Mouse (Mus musculus) limb, embryonic 10.5 days (tissue): Measurements from ENCODE around the gene B3galnt1. TPM values are rescaled to one million over a fixed set of nuclear protein-coding genes. Genes with fewer than 3 reads are reported as not detected.
A peak's percentile ranks its signal among the peaks of the same experiment; 100 is the strongest.

ENCODE experiments used
- DNase-seq: peaks from one replicate; pipeline ENCODE4 v3.0.0-alpha.2; 2017; ENCODE audit warnings: low spot score
- H3K27ac ChIP-seq: fragments of 300-500 bp; sonication (generic); 2 replicates; pipeline ENCODE4 v1.5.1; 2016; ENCODE audit warnings: mild to moderate bottlenecking
- H3K27me3 ChIP-seq: fragments of 300-500 bp; sonication (generic); 2 replicates; pipeline ENCODE4 v1.6.1; 2016; ENCODE audit warnings: low read depth, mild to moderate bottlenecking; ENCODE audit not compliant: poor library complexity, severe bottlenecking
- H3K36me3 ChIP-seq: fragments of 300-500 bp; sonication (generic); 2 replicates; pipeline ENCODE4 v1.6.1; 2016; ENCODE audit warnings: mild to moderate bottlenecking, moderate library complexity
- H3K4me1 ChIP-seq: fragments of 300-500 bp; sonication (generic); 2 replicates; pipeline ENCODE4 v1.6.1; 2016
- H3K4me3 ChIP-seq: fragments of 300-500 bp; sonication (generic); 2 replicates; pipeline ENCODE4 v1.5.1; 2016; ENCODE audit warnings: mild to moderate bottlenecking, moderate library complexity
- H3K9me3 ChIP-seq: fragments of 300-500 bp; sonication (generic); replicated peaks from 2 replicates; pipeline ENCODE4 v1.6.1; 2016; ENCODE audit warnings: mild to moderate bottlenecking
- WGBS: fragments of 180-500 bp; shearing (Covaris S2); methylation state at CpG from one replicate; pipeline ENCODE4 v1.1.7; 2016; 5-methylcytosine and 5-hydroxymethylcytosine counted together
- polyA plus RNA-seq: library from polyadenylated mRNA; unstranded; fragments of >200 nt; fragmentation: Nextera tagmentation; extraction: Ambion mirVana; gene quantifications from 2 replicates; pipeline ENCODE4 v1.2.1, GENCODE M21; 2016

The B3galnt1 gene
- polyA plus RNA-seq, result 17.7 and 23.0 TPM in 2 replicates

DNA sequence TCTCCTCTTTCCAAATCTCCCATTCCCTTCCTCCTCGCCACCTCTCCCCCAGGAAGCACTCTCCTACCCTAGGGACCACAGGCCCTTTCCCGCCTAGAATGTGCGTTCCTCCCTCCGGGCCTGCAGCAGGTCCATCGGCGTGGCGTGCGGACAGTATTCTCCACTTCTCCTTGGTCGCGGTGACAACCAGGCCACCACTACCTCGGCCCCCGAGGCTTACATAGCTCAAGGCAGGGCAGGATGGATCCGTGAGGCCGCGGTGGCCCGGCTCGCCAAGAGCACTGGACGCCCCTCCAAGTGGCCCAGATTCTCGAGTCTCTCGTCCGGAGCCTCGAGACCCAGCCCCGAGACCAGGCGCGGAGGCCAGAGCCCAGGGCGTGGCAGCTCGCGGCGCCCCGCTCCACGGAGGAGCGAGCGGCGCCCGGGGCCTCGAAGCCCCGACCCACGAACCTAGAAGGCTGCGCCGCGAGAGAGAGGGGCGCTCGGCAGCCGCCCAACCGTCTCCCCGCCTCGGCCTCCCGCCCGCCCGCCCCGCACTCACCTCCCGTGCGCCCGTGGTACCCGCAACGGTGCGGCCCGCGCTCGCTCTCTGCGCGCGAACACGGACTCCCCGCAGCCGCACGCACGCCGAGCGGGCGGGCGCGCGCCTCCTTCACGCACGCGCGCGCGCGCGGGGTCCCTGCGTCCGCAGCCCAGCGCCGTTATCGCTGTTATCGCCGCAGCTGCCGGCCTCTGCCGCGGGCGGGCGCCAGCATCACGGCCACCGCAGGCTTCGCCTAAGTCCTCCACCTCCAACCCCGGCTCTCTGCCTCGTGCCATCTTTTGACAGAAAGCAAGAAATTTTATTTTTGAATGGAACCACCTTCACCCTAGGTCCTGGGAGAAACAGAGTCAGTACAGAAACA, at the start of gene B3galnt1:
TSS of gene B3galnt1 (minus strand) at position 700 of the 905 bp plus-strand sequence.
- under 1% methylated on average over 98 of the region's 99 CpGs for WGBS

GRCm38 (mm10) chr3:69634521-69634920, 35.8 kb upstream of the B3galnt1 start:
- Histone ChIP-seq H3K27ac (no peak overlapping the region), H3K4me1 (no peaks in the 10 kb centered on the region), H3K36me3 (no peaks in the 10 kb centered on the region), H3K27me3 (no peaks in the 10 kb centered on the region), H3K4me3 (no peak overlapping the region), H3K9me3 (no peaks in the 10 kb centered on the region)
- no peak for DNase-seq
- 90% methylated on average over 3 of the region's 3 CpGs for WGBS

More for the DNA sequence above, at the start of gene B3galnt1:
- H3K27me3 ChIP-seq, result 0 out of 2 replicates have a peak, but pooled peaks cover 9% of the 10 kb centered on the region
- peaks cover 16% of the 10 kb centered on the region for H3K4me1 ChIP-seq
- peak; percentile 72 for DNase-seq
- peak within 1 kb of the TSS; percentile 82 for H3K4me3 ChIP-seq
- H3K27ac ChIP-seq, result peak within 1 kb of the TSS; percentile 92
- no peaks in the 10 kb centered on the region for H3K36me3 ChIP-seq
- H3K9me3 ChIP-seq, result no peaks in the 10 kb centered on the region

DNA sequence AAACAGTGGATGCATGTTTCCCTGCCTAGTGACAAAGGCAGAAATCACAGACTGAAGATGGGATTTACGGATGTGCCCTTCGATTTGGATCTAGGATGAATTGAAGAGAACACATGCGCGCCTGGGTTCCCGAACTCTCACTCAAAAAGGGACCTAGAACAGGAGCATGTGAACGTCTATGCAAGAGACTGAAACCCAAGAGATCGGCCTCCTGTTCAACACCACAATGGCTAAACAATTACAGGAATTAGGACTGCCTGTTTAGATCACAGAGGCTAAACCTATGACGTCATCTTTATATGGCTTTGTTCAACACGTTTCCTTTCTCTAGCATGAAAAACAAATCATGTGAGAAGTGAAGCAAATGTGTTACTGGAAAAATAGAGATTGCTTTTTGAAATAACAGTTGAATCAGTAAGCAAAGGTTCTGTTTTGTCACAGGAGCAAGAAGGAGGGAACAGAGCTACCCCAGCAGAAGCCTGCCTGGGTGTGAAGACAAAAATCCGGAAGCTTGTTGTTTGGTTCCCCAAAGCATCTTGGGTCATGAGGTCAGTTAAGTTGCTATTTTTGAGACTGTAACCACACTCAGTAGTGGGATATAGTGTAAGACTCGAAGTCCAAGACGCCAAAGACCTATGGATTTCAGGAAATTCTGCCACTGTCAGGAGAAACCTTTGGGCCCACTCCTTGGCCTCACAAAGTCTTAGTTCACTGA, 35.1 kb upstream of the B3galnt1 start:
- no peaks in the 10 kb centered on the region for H3K4me1 ChIP-seq
- H3K27ac ChIP-seq, result no peak overlapping the region
- 91% methylated on average over 12 of the region's 12 CpGs for WGBS
- H3K4me3 ChIP-seq, result no peak overlapping the region
- no peaks in the 10 kb centered on the region for H3K36me3 ChIP-seq
- no peak for DNase-seq
- no peaks in the 10 kb centered on the region for H3K9me3 ChIP-seq
- no peaks in the 10 kb centered on the region for H3K27me3 ChIP-seq

- H3K4me1 ChIP-seq, result peaks cover 5% of the 10 kb centered on the region; the same call in 1 of the 2 replicates
- WGBS, result 79% methylated on average over 11 of the region's 11 CpGs
Measured at GRCm38 (mm10) chr3:69626963-69627590, 28.3 kb upstream of the B3galnt1 start.

GRCm38 (mm10) chr3:69626213-69626962, 27.6 kb upstream of the B3galnt1 start:
- 89% methylated on average over 11 of the region's 11 CpGs for WGBS
- Histone ChIP-seq H3K4me1 (peaks cover 5% of the 10 kb centered on the region; the same call in 1 of the 2 replicates), H3K27ac (no peak overlapping the region), H3K9me3 (no peaks in the 10 kb centered on the region), H3K27me3 (no peaks in the 10 kb centered on the region), H3K36me3 (no peaks in the 10 kb centered on the region), H3K4me3 (no peak overlapping the region)
- no peak for DNase-seq

More at GRCm38 (mm10) chr3:69626963-69627590, 28.3 kb upstream of the B3galnt1 start:
- H3K9me3 ChIP-seq, result no peaks in the 10 kb centered on the region
- DNase-seq, result no peak
- H3K36me3 ChIP-seq, result no peaks in the 10 kb centered on the region
- H3K27ac ChIP-seq, result 0 out of 2 replicates have a peak overlapping the region, but pooled peaks have one; percentile 34
- H3K4me3 ChIP-seq, result no peak overlapping the region
- no peaks in the 10 kb centered on the region for H3K27me3 ChIP-seq

GRCm38 (mm10) chr3:69624182-69624581, 25.4 kb upstream of the B3galnt1 start:
- Histone ChIP-seq H3K27me3 (no peaks in the 10 kb centered on the region), H3K36me3 (no peaks in the 10 kb centered on the region), H3K9me3 (no peaks in the 10 kb centered on the region), H3K4me1 (peaks cover 5% of the 10 kb centered on the region; the same call in 1 of the 2 replicates), H3K27ac (no peak overlapping the region), H3K4me3 (no peak overlapping the region)
- no peak for DNase-seq
- 78% methylated on average over 2 of the region's 2 CpGs for WGBS

- 91% methylated on average over 5 of the region's 5 CpGs for WGBS
- no peak for DNase-seq
- Histone ChIP-seq H3K27me3 (no peaks in the 10 kb centered on the region), H3K27ac (no peak overlapping the region), H3K4me1 (0 out of 2 replicates have a peak, but pooled peaks cover 3% of the 10 kb centered on the region), H3K9me3 (0 out of 2 replicates have a peak, but pooled peaks cover 3% of the 10 kb centered on the region), H3K4me3 (no peak overlapping the region), H3K36me3 (no peaks in the 10 kb centered on the region)
Measured at GRCm38 (mm10) chr3:69607909-69608308, 9.1 kb upstream of the B3galnt1 start.

GRCm38 (mm10) chr3:69607468-69607867, 8.7 kb upstream of the B3galnt1 start:
- H3K9me3 ChIP-seq, result 0 out of 2 replicates have a peak, but pooled peaks cover 3% of the 10 kb centered on the region
- no peak for DNase-seq
- H3K4me3 ChIP-seq, result no peak overlapping the region
- H3K36me3 ChIP-seq, result no peaks in the 10 kb centered on the region
- H3K27me3 ChIP-seq, result no peaks in the 10 kb centered on the region
- WGBS, result 14% methylated on average over 1 of the region's 1 CpGs
- H3K4me1 ChIP-seq, result 0 out of 2 replicates have a peak, but pooled peaks cover 3% of the 10 kb centered on the region
- H3K27ac ChIP-seq, result no peak overlapping the region

- Histone ChIP-seq H3K4me3 (no peak overlapping the region), H3K9me3 (no peaks in the 10 kb centered on the region), H3K4me1 (0 out of 2 replicates have a peak, but pooled peaks cover 3% of the 10 kb centered on the region), H3K27me3 (no peaks in the 10 kb centered on the region), H3K36me3 (no peaks in the 10 kb centered on the region), H3K27ac (no peak overlapping the region)
- no peak for DNase-seq
- 92% methylated on average over 1 of the region's 1 CpGs for WGBS
Measured at GRCm38 (mm10) chr3:69606923-69607322, 8.2 kb upstream of the B3galnt1 start.

- peak overlapping the region; percentile 82 for H3K4me3 ChIP-seq
- no peaks in the 10 kb centered on the region for H3K9me3 ChIP-seq
- H3K27me3 ChIP-seq, result 0 out of 2 replicates have a peak, but pooled peaks cover 9% of the 10 kb centered on the region
- H3K4me1 ChIP-seq, result peaks cover 16% of the 10 kb centered on the region
- DNase-seq, result no peak
- H3K27ac ChIP-seq, result peak overlapping the region; percentile 92
- WGBS, result 20% methylated on average over 5 of the region's 5 CpGs
- no peaks in the 10 kb centered on the region for H3K36me3 ChIP-seq
Measured at GRCm38 (mm10) chr3:69599166-69599500, 373 bp upstream of the B3galnt1 start.

DNA sequence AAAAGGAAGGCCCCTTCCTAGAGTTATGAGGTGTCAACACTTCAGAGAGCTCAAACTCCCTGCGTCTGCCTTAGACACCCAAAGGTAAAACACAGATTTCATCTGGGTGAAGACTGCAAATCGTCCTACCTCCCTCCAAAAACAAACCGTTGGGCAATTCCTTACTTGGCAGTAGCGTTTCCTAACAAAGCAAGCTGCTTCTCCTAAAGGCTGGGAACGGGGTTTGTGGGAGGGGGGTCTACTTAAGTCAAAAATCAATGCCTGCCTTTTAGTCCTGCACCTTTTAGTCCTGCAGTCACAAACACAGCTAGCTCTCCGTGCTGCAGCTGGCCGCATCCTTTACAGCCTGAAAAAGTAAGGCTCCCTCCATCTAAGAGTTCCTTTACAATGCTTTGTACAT, 944 bp downstream of the B3galnt1 start:
- H3K9me3 ChIP-seq, result no peaks in the 10 kb centered on the region
- H3K4me1 ChIP-seq, result peaks cover 16% of the 10 kb centered on the region
- no peak for DNase-seq
- H3K4me3 ChIP-seq, result peak overlapping the region; percentile 82
- H3K27me3 ChIP-seq, result 0 out of 2 replicates have a peak, but pooled peaks cover 9% of the 10 kb centered on the region
- H3K27ac ChIP-seq, result peak overlapping the region; percentile 92
- 9% methylated on average over 7 of the region's 7 CpGs for WGBS
- H3K36me3 ChIP-seq, result no peaks in the 10 kb centered on the region

GRCm38 (mm10) chr3:69597211-69597610, 1.5 kb downstream of the B3galnt1 start:
- 92% methylated on average over 6 of the region's 6 CpGs for WGBS
- H3K4me3 ChIP-seq, result peak overlapping the region; percentile 82; the same call in 1 of the 2 replicates

More at GRCm38 (mm10) chr3:69597211-69597610, 1.5 kb downstream of the B3galnt1 start:
- Histone ChIP-seq H3K36me3 (no peaks in the 10 kb centered on the region), H3K27ac (no peak overlapping the region), H3K9me3 (no peaks in the 10 kb centered on the region), H3K27me3 (0 out of 2 replicates have a peak, but pooled peaks cover 9% of the 10 kb centered on the region), H3K4me1 (peaks cover 16% of the 10 kb centered on the region)
- no peak for DNase-seq
